Mouse (Mus musculus) lung, embryonic 16.5 days (tissue): Measurements from ENCODE around the gene Borcs7. TPM values are rescaled to one million over a fixed set of nuclear protein-coding genes. Genes with fewer than 3 reads are reported as not detected.

Experiments
- ATAC-seq: fragments of 200-750 bp; cut with Nextera tagmentation; 2 replicates; pipeline ENCODE4 v1.8.0; 2017; ENCODE audit warnings: low read depth, mild to moderate bottlenecking, moderate library complexity
- H3K27ac ChIP-seq: fragments of 300-500 bp; sonication (generic); 2 replicates; pipeline ENCODE4 v1.5.1; 2014; ENCODE audit warnings: mild to moderate bottlenecking, control low read depth, low read length
- H3K27me3 ChIP-seq: fragments of 300-500 bp; sonication (generic); 2 replicates; pipeline ENCODE4 v1.6.1; 2014; ENCODE audit warnings: low read depth, low read length, mixed read lengths; ENCODE audit not compliant: control insufficient read depth, insufficient read depth
- H3K36me3 ChIP-seq: fragments of 300-500 bp; sonication (generic); 2 replicates; pipeline ENCODE4 v1.6.1; 2014; ENCODE audit warnings: low read length; ENCODE audit not compliant: control insufficient read depth, insufficient read depth
- H3K4me1 ChIP-seq: fragments of 300-500 bp; sonication (generic); replicated peaks from 2 replicates; pipeline ENCODE4 v1.6.1; 2014; ENCODE audit warnings: low read length, mixed read lengths; ENCODE audit not compliant: control insufficient read depth, insufficient read depth
- H3K4me2 ChIP-seq: fragments of 300-500 bp; sonication (generic); 2 replicates; pipeline ENCODE4 v1.6.1; 2014; ENCODE audit warnings: low read depth, low read length, control low read depth
- H3K4me3 ChIP-seq: fragments of 300-500 bp; sonication (generic); 2 replicates; pipeline ENCODE4 v1.5.1; 2014; ENCODE audit warnings: mild to moderate bottlenecking, low read length, control low read depth
- H3K9ac ChIP-seq: fragments of 300-500 bp; sonication (generic); 2 replicates; pipeline ENCODE4 v1.6.1; 2014; ENCODE audit warnings: low read length, control low read depth
- H3K9me3 ChIP-seq: fragments of 300-500 bp; sonication (generic); 2 replicates; pipeline ENCODE4 v1.6.1; 2016; ENCODE audit warnings: low read length; ENCODE audit not compliant: control insufficient read depth
- WGBS: fragments of 180-500 bp; shearing (Covaris S2); extraction: QIAGEN DNeasy Blood & Tissue Kit; methylation state at CpG from one replicate; pipeline ENCODE4 v1.1.7; 2014; 5-methylcytosine and 5-hydroxymethylcytosine counted together
- polyA plus RNA-seq: library from polyadenylated mRNA; unstranded; fragments of >200 nt; fragmentation: Nextera tagmentation; extraction: Ambion mirVana; gene quantifications from 2 replicates; pipeline ENCODE4 v1.2.1, GENCODE M21; 2015

Gene Borcs7
- polyA plus RNA-seq, 1 experiment from 2014 or later: 15.9 TPM

DNA sequence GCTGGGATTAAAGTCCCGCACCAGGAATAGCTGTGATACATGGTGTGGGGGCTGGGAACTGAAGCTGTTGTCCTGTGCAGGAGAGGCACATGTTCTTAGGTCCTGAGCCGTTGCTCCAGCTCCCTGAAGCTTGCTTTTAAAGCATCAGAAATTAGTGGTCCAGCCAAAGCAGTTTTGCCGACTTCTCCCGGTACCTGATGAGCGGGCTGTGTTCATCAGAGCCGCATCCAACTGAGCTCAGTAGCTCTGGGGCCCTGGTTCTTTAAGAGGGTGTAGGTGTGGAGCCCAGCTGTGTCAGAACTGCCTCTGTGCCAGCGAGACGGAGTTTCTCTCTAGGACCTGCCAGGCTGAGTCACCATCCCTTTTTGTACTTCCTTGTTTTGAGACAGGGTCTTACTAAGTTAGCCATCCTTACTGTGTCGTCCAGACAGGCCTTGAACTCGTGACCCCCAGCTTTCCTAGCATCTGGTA lies 9.3 kb downstream of the Borcs7 start:
- Histone ChIP-seq H3K9ac (no peak overlapping the region), H3K27me3 (no peaks in the 10 kb centered on the region), H3K36me3 (0 out of 2 replicates have a peak, but pooled peaks cover 2% of the 10 kb centered on the region), H3K4me2 (no peak overlapping the region), H3K9me3 (no peaks in the 10 kb centered on the region), H3K4me1 (no peaks in the 10 kb centered on the region), H3K4me3 (no peak overlapping the region), H3K27ac (no peak overlapping the region)
- no peak for ATAC-seq
- 69% methylated on average over 10 of the region's 10 CpGs for WGBS

DNA sequence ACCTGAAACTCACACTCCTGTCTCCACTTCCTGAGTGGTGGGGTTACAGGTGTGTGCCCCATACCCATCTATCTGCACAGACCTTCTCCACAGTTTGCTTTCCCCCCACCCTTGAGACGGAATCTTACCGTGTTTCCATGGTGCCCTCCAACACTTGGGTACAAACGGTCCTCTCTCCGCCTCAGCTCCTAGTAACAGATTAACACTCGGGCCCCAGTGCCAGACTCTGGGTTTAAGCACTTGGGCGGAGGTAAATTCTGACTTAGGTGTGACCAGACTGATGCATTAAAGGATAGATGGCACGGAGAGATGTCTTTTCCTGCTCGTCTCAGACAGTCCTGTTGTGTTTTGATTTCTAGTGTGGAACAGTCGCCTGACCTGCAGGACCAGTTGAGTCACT lies 11.4 kb downstream of the Borcs7 start:
- 62% methylated on average over 9 of the region's 9 CpGs for WGBS
- no peaks in the 10 kb centered on the region for H3K4me1 ChIP-seq
- no peaks in the 10 kb centered on the region for H3K27me3 ChIP-seq
- no peaks in the 10 kb centered on the region for H3K9me3 ChIP-seq
- no peak overlapping the region for H3K9ac ChIP-seq
- no peak overlapping the region for H3K27ac ChIP-seq
- ATAC-seq: no peak
- H3K4me3 ChIP-seq: no peak overlapping the region
- no peak overlapping the region for H3K4me2 ChIP-seq
- 0 out of 2 replicates have a peak, but pooled peaks cover 2% of the 10 kb centered on the region for H3K36me3 ChIP-seq

- H3K4me1 ChIP-seq: peaks cover 7% of the 10 kb centered on the region
- no peak overlapping the region for H3K9ac ChIP-seq
- WGBS: 52% methylated on average over 7 of the region's 7 CpGs
- ATAC-seq: no peak
- 0 out of 2 replicates have a peak, but pooled peaks cover 2% of the 10 kb centered on the region for H3K36me3 ChIP-seq
- no peak overlapping the region for H3K27ac ChIP-seq
- H3K4me2 ChIP-seq: no peak overlapping the region
- no peaks in the 10 kb centered on the region for H3K9me3 ChIP-seq
- H3K4me3 ChIP-seq: no peak overlapping the region
- H3K27me3 ChIP-seq: no peaks in the 10 kb centered on the region
Measured at GRCm38 (mm10) chr19:46705779-46706495, 16.2 kb downstream of the Borcs7 start.

- Histone ChIP-seq H3K4me1 (peaks cover 7% of the 10 kb centered on the region), H3K36me3 (no peaks in the 10 kb centered on the region), H3K9me3 (no peaks in the 10 kb centered on the region), H3K4me2 (peak overlapping the region; percentile 90), H3K4me3 (peak overlapping the region; percentile 60), H3K27ac (no peak overlapping the region), H3K27me3 (no peaks in the 10 kb centered on the region), H3K9ac (peak overlapping the region; percentile 77)
- WGBS: 54% methylated on average over 9 of the region's 9 CpGs
- ATAC-seq: no peak
Measured at GRCm38 (mm10) chr19:46706540-46707295, 17.0 kb downstream of the Borcs7 start.

DNA sequence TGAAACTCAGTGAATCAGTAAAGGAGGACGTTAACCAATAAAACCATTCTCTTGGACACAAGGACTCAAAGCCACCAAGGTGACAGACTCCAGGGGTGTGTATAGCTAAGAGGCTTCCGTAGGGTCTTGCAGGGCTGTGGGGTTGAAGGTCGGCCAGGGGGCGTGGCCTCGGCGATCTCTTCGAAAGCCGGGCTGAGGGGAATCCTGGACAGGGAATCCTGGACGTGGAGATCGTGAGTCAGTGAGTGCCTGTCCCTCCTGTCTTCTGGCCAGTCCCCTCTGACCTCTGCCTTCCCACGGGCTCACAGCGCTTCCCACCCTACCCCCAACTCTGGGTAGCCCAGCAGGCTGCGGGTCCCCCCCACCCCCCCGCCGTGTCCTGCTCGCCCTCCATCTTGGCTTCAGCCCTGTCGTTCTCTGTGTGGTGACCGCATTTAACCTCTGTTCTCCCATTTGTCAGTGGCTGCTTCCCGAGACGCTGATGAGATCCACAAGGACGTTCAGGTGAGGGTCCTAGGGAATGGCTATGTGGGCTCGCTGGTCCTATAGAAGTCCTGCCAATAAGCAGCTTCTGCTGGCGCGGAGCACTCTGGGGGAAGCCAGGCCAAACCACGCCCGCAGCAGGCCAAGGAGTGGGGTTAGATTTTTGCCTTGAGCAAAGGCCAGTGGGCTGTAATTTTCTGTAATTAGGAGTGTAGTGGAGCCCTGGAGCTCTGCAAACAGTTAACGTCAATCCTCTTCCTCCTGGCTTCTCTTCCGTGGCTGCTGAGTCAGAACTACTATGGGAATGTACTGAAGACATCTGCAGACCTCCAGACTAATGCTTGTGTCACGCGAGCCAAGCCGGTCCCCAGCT lies 17.8 kb downstream of the Borcs7 start, which contains the start of gene As3mt:
TSS of gene As3mt (plus strand) at position 163 of the 856 bp plus-strand sequence.
- Histone ChIP-seq H3K36me3 (no peaks in the 10 kb centered on the region), H3K9me3 (no peaks in the 10 kb centered on the region), H3K4me2 (peak within 1 kb of the TSS; percentile 90), H3K4me3 (peak within 1 kb of the TSS; percentile 60), H3K4me1 (peaks cover 7% of the 10 kb centered on the region), H3K27me3 (no peaks in the 10 kb centered on the region), H3K9ac (peak within 1 kb of the TSS; percentile 77), H3K27ac (peak within 1 kb of the TSS; percentile 43)
- 6% methylated on average over 31 of the region's 31 CpGs for WGBS
- peak; percentile 80 for ATAC-seq

GRCm38 (mm10) chr19:46710614-46711013 lies 20.9 kb downstream of the Borcs7 start:
- 81% methylated on average over 4 of the region's 4 CpGs for WGBS

GRCm38 (mm10) chr19:46714234-46714633 lies 24.5 kb downstream of the Borcs7 start:
- H3K36me3 ChIP-seq: peaks cover 4% of the 10 kb centered on the region; the same call in 1 of the 2 replicates

More at GRCm38 (mm10) chr19:46710614-46711013, 20.9 kb downstream of the Borcs7 start:
- H3K4me2 ChIP-seq: no peak overlapping the region
- no peaks in the 10 kb centered on the region for H3K27me3 ChIP-seq
- H3K9ac ChIP-seq: no peak overlapping the region
- H3K27ac ChIP-seq: no peak overlapping the region
- H3K4me1 ChIP-seq: peaks cover 7% of the 10 kb centered on the region
- H3K9me3 ChIP-seq: no peaks in the 10 kb centered on the region
- H3K36me3 ChIP-seq: no peaks in the 10 kb centered on the region
- ATAC-seq: no peak
- H3K4me3 ChIP-seq: no peak overlapping the region

GRCm38 (mm10) chr19:46715016-46715415 lies 25.3 kb downstream of the Borcs7 start:
- no peaks in the 10 kb centered on the region for H3K9me3 ChIP-seq

More at GRCm38 (mm10) chr19:46714234-46714633, 24.5 kb downstream of the Borcs7 start:
- 67% methylated on average over 8 of the region's 8 CpGs for WGBS
- H3K9me3 ChIP-seq: no peaks in the 10 kb centered on the region
- no peaks in the 10 kb centered on the region for H3K4me1 ChIP-seq
- no peak overlapping the region for H3K4me2 ChIP-seq
- ATAC-seq: no peak
- no peaks in the 10 kb centered on the region for H3K27me3 ChIP-seq
- H3K4me3 ChIP-seq: no peak overlapping the region
- no peak overlapping the region for H3K27ac ChIP-seq
- no peak overlapping the region for H3K9ac ChIP-seq

More at GRCm38 (mm10) chr19:46715016-46715415, 25.3 kb downstream of the Borcs7 start:
- H3K4me2 ChIP-seq: no peak overlapping the region
- WGBS: 85% methylated on average over 8 of the region's 8 CpGs
- H3K27ac ChIP-seq: no peak overlapping the region
- H3K36me3 ChIP-seq: peaks cover 4% of the 10 kb centered on the region; the same call in 1 of the 2 replicates
- no peaks in the 10 kb centered on the region for H3K4me1 ChIP-seq
- no peak for ATAC-seq
- no peak overlapping the region for H3K4me3 ChIP-seq
- H3K9ac ChIP-seq: no peak overlapping the region
- H3K27me3 ChIP-seq: no peaks in the 10 kb centered on the region
